Mouse (Mus musculus) MEL (cell line): ENCODE results near the gene Cntrl. TPM values are rescaled to one million over a fixed set of nuclear protein-coding genes. Genes with fewer than 3 reads are reported as not detected.

ENCODE experiments used
- DNase-seq: peaks from one replicate; pipeline ENCODE4 v3.0.0; 2011; ENCODE audit warnings: low read depth, low spot score
- H3K27ac ChIP-seq: 2 replicates; pipeline ENCODE4 v1.5.1; 2012; ENCODE audit warnings: low read depth, mild to moderate bottlenecking, control low read depth, low read length, moderate library complexity; ENCODE audit not compliant: control insufficient read depth
- H3K27me3 ChIP-seq, 2 experiments: fragments of 150-350 bp in 1 of 2; sonication (generic) in 1 of 2; 2 replicates each; pipeline ENCODE4 v1.6.1; 2012; ENCODE audit warnings: low read length in 2 of 2, mild to moderate bottlenecking in 2 of 2, improper control_type of control experiment in 1 of 2, moderate library complexity in 1 of 2; ENCODE audit not compliant: insufficient read depth in 2 of 2, control insufficient read depth in 1 of 2
- H3K36me3 ChIP-seq, 2 experiments: 2 replicates each; pipeline ENCODE4 v1.6.1; 2012 to 2014; ENCODE audit warnings: low read length in 2 of 2, improper control_type of control experiment in 1 of 2, inconsistent platforms in 1 of 2, mild to moderate bottlenecking in 1 of 2; ENCODE audit not compliant: insufficient read depth in 2 of 2, control insufficient read depth in 1 of 2
- H3K4me1 ChIP-seq, 2 experiments: fragments of 150-350 bp in 1 of 2; sonication (generic) in 1 of 2; 2 replicates each; pipeline ENCODE4 v1.6.1; 2012; ENCODE audit warnings: low read length in 2 of 2, improper control_type of control experiment in 1 of 2, mild to moderate bottlenecking in 1 of 2; ENCODE audit not compliant: insufficient read depth in 2 of 2, control insufficient read depth in 1 of 2
- H3K4me3 ChIP-seq, 2 experiments: fragments of 150-350 bp in 1 of 2; sonication (generic) in 1 of 2; 2 replicates each; pipeline ENCODE4 v1.5.1; 2012; ENCODE audit warnings: low read depth in 2 of 2, low read length in 2 of 2, mild to moderate bottlenecking in 2 of 2, moderate library complexity in 2 of 2, control low read depth in 1 of 2, improper control_type of control experiment in 1 of 2; ENCODE audit not compliant: control insufficient read depth in 1 of 2, insufficient read depth in 1 of 2
- H3K79me2 ChIP-seq: 2 replicates; pipeline ENCODE4 v1.6.1; 2012; ENCODE audit warnings: mild to moderate bottlenecking, low read length, moderate library complexity; ENCODE audit not compliant: control insufficient read depth, poor library complexity, insufficient read depth
- H3K9ac ChIP-seq: 2 replicates; pipeline ENCODE4 v1.6.1; 2012; ENCODE audit warnings: low read depth, mild to moderate bottlenecking, control low read depth, low read length, moderate library complexity; ENCODE audit not compliant: control insufficient read depth, poor library complexity, severe bottlenecking
- H3K9me3 ChIP-seq: fragments of 150-350 bp; sonication (generic); replicated peaks from 2 replicates; pipeline ENCODE4 v1.6.1; 2012; ENCODE audit warnings: mild to moderate bottlenecking, low read length, improper control_type of control experiment, moderate library complexity; ENCODE audit not compliant: insufficient read depth
- BHLHE40 ChIP-seq: IDR thresholded peaks from 2 replicates; pipeline ENCODE4 v1.6.1; 2012; ENCODE audit warnings: low read depth, mild to moderate bottlenecking, inconsistent platforms, low read length, improper control_type of control experiment, borderline replicate concordance
- CHD2 ChIP-seq: IDR thresholded peaks from 2 replicates; pipeline ENCODE4 v1.6.1; 2011; ENCODE audit warnings: low read length, improper control_type of control experiment
- ELF1 ChIP-seq: IDR thresholded peaks from 2 replicates; pipeline ENCODE4 v1.6.1; 2014; ENCODE audit warnings: low read depth, mild to moderate bottlenecking, inconsistent platforms, low read length, improper control_type of control experiment, moderate library complexity
- EP300 ChIP-seq, 2 experiments: IDR thresholded peaks; 2 replicates each; pipeline ENCODE4 v1.6.1; 2011; ENCODE audit warnings: improper control_type of control experiment in 2 of 2, low read length in 2 of 2, low read depth in 1 of 2, mild to moderate bottlenecking in 1 of 2
- GABPA ChIP-seq: IDR thresholded peaks from 2 replicates; pipeline ENCODE4 v1.6.1; 2012; ENCODE audit warnings: low read depth, mild to moderate bottlenecking, inconsistent platforms, low read length, improper control_type of control experiment, moderate library complexity
- HCFC1 ChIP-seq: IDR thresholded peaks from 2 replicates; pipeline ENCODE4 v1.6.1; 2012; ENCODE audit warnings: low read depth, mild to moderate bottlenecking, inconsistent platforms, low read length, improper control_type of control experiment, moderate library complexity
- MAX ChIP-seq: IDR thresholded peaks from 2 replicates; pipeline ENCODE4 v1.6.1; 2011; ENCODE audit warnings: low read length, improper control_type of control experiment
- MAZ ChIP-seq: IDR thresholded peaks from 2 replicates; pipeline ENCODE4 v1.6.1; 2012; ENCODE audit warnings: low read depth, mild to moderate bottlenecking, inconsistent platforms, low read length, improper control_type of control experiment
- MEF2A ChIP-seq: IDR thresholded peaks from 2 replicates; pipeline ENCODE4 v1.6.1; 2014; ENCODE audit warnings: low read depth, mild to moderate bottlenecking, inconsistent platforms, low read length, improper control_type of control experiment; ENCODE audit not compliant: poor library complexity, insufficient replicate concordance, severe bottlenecking; ENCODE audit errors: extremely low read depth
- MYB ChIP-seq: IDR thresholded peaks from 2 replicates; pipeline ENCODE4 v1.6.1; 2011; ENCODE audit warnings: mild to moderate bottlenecking, low read depth, low read length, improper control_type of control experiment
- NELFE ChIP-seq: IDR thresholded peaks from 2 replicates; pipeline ENCODE4 v1.6.1; 2011; ENCODE audit warnings: low read depth, low read length, improper control_type of control experiment
- NRF1 ChIP-seq: IDR thresholded peaks from 2 replicates; pipeline ENCODE4 v1.6.1; 2014; ENCODE audit warnings: low read depth, mild to moderate bottlenecking, inconsistent platforms, low read length, improper control_type of control experiment, moderate library complexity; ENCODE audit not compliant: poor library complexity, insufficient read depth, severe bottlenecking
- POLR2A ChIP-seq, 2 experiments: IDR thresholded peaks; 2 replicates each; pipeline ENCODE4 v1.6.1; 2011 to 2012; ENCODE audit warnings: low read length in 2 of 2, mild to moderate bottlenecking in 2 of 2, control low read depth in 1 of 2, improper control_type of control experiment in 1 of 2, low read depth in 1 of 2, moderate library complexity in 1 of 2; ENCODE audit not compliant: control insufficient read depth in 1 of 2, insufficient read depth in 1 of 2, poor library complexity in 1 of 2
- POLR2AphosphoS2 ChIP-seq: IDR thresholded peaks from 2 replicates; pipeline ENCODE4 v1.6.1; 2011; ENCODE audit warnings: low read length, improper control_type of control experiment
- POLR2AphosphoS5 ChIP-seq: IDR thresholded peaks from 2 replicates; pipeline ENCODE4 v1.6.1; 2012; ENCODE audit warnings: low read depth, borderline replicate concordance, mild to moderate bottlenecking, inconsistent platforms, low read length, moderate library complexity, mixed read lengths
- RAD21 ChIP-seq: IDR thresholded peaks from 2 replicates; pipeline ENCODE4 v1.6.1; 2011; ENCODE audit warnings: mild to moderate bottlenecking, low read depth, low read length, improper control_type of control experiment
- RCOR1 ChIP-seq: IDR thresholded peaks from 2 replicates; pipeline ENCODE4 v1.6.1; 2012; ENCODE audit warnings: low read depth, mild to moderate bottlenecking, inconsistent platforms, low read length, improper control_type of control experiment
- ZMIZ1 ChIP-seq: IDR thresholded peaks from 2 replicates; pipeline ENCODE4 v1.6.1; 2012; ENCODE audit warnings: low read depth, mild to moderate bottlenecking, inconsistent platforms, low read length, improper control_type of control experiment, moderate library complexity
- polyA plus RNA-seq, 2 experiments: library from polyadenylated mRNA; stranded (reverse) in 1 of 2; unstranded in 1 of 2; fragments of >175 nt in 1 of 2; fragments of >200 nt in 1 of 2; gene quantifications; 2 replicates each; pipeline versions ENCODE4 v1.2.1 to v1.2.4; 2012; ENCODE audit warnings: low replicate concordance in 2 of 2, low read depth in 1 of 2; ENCODE audit not compliant: insufficient read length in 2 of 2, insufficient read depth in 1 of 2, missing spikeins in 1 of 2
- total RNA-seq: library from RNA; depleted of rRNA; stranded (reverse); fragments of 300-350 nt; gene quantifications from 2 replicates; pipeline ENCODE4 v1.2.3, GENCODE M21; 2012

Cntrl gene
- total and polyA plus RNA-seq, 3 experiments = 17.0 to 24.0 TPM; not detected in 1

GRCm38 (mm10) chr2:35061338-35061737 lies 48.0 kb upstream of the Cntrl start, which contains the start of gene Hc:
Gene Hc (minus strand): TSS chr2:35061438.
- H3K9me3 ChIP-seq = no peaks in the 10 kb centered on the region
- H3K27ac ChIP-seq = no peak within 1 kb of the TSS
- H3K4me1 ChIP-seq = peaks cover 0 to 7% of the 10 kb centered on the region in 2 experiments; a peak in 3 of 4 replicates
- H3K79me2 ChIP-seq = no peaks in the 10 kb centered on the region
- H3K27me3 ChIP-seq = peaks cover 0 to 2% of the 10 kb centered on the region in 2 experiments; a peak in 1 of 4 replicates
- no peak for DNase-seq
- peaks cover 0 to 11% of the 10 kb centered on the region in 2 experiments; a peak in 2 of 4 replicates for H3K36me3 ChIP-seq
- H3K4me3 ChIP-seq = no peak within 1 kb of the TSS
- TF ChIP-seq ELF1 = no peak
- no peak for TF ChIP-seq CHD2
- no peak for TF ChIP-seq EP300 (IDR thresholded peaks at IDR 0.05; ENCODE audit: low read depth in 1 of 2, low read length in 2 of 2)
- TF ChIP-seq RCOR1 = no peak
- TF ChIP-seq NRF1 = no peak
- no peak for TF ChIP-seq MAZ
- TF ChIP-seq BHLHE40 = no peak
- no peak for TF ChIP-seq POLR2AphosphoS5
- TF ChIP-seq ZMIZ1 = no peak
- no peak for TF ChIP-seq GABPA
- TF ChIP-seq NELFE = no peak
- TF ChIP-seq MYB = no peak
- no peak for TF ChIP-seq POLR2AphosphoS2
- no peak for TF ChIP-seq HCFC1
- no peak for TF ChIP-seq RAD21
- TF ChIP-seq MAX = no peak
- H3K9ac ChIP-seq = no peak within 1 kb of the TSS

- no peak for TF ChIP-seq CHD2
- no peak for TF ChIP-seq NRF1
- no peak for TF ChIP-seq POLR2A (IDR thresholded peaks at IDR 0.05; ENCODE audit: control insufficient read depth in 1 of 2, insufficient read depth in 1 of 2, low read depth in 1 of 2, low read length in 2 of 2, poor library complexity in 1 of 2)
- TF ChIP-seq HCFC1 = no peak
- no peak for TF ChIP-seq MEF2A
- TF ChIP-seq, all 39 proteins: peak for 0
- no peak overlapping the region for H3K9ac ChIP-seq
- peaks cover 0 to 2% of the 10 kb centered on the region in 2 experiments; a peak in 1 of 4 replicates for H3K27me3 ChIP-seq
- no peaks in the 10 kb centered on the region for H3K9me3 ChIP-seq
- peaks cover 0 to 7% of the 10 kb centered on the region in 2 experiments; a peak in 3 of 4 replicates for H3K4me1 ChIP-seq
- no peak overlapping the region for H3K27ac ChIP-seq
- no peak overlapping the region for H3K4me3 ChIP-seq
- DNase-seq = no peak
- H3K36me3 ChIP-seq = peaks cover 0 to 11% of the 10 kb centered on the region in 2 experiments; a peak in 2 of 4 replicates
- H3K79me2 ChIP-seq = no peaks in the 10 kb centered on the region
Observed at GRCm38 (mm10) chr2:35063333-35064030, 45.8 kb upstream of the Cntrl start.
